Mouse (Mus musculus): Measurements from ENCODE around the gene Bmpr1a.

Gene Bmpr1a

GRCm38 (mm10) chr14:34505309-34505708, 2.2 kb upstream of the Bmpr1a start:
- no peak for DNase-seq (ENCODE audit: low spot score in 2 of 2)

- DNase-seq (ENCODE audit: low spot score in 2 of 2): no peak
These were observed 1.2 kb upstream of the Bmpr1a start for GRCm38 (mm10) chr14:34504377-34504776.

- DNase-seq (ENCODE audit: low spot score in 2 of 2): no peak
These were observed 618 bp upstream of the Bmpr1a start for GRCm38 (mm10) chr14:34503759-34504158.

- peak; percentile 87 for DNase-seq (ENCODE audit: low spot score in 2 of 2)
These were observed 441 bp downstream of the Bmpr1a start for GRCm38 (mm10) chr14:34502475-34503324.

GRCm38 (mm10) chr14:34501804-34502474, 1.2 kb downstream of the Bmpr1a start:
- DNase-seq (ENCODE audit: low spot score in 2 of 2): peak in 1 of 2 experiments; percentile 42

- DNase-seq (ENCODE audit: low spot score in 2 of 2): peak in 1 of 2 experiments; percentile 39
These were observed 1.7 kb downstream of the Bmpr1a start for GRCm38 (mm10) chr14:34501447-34501803.

GRCm38 (mm10) chr14:34500309-34500708, 2.8 kb downstream of the Bmpr1a start:
- no peak for DNase-seq (ENCODE audit: low spot score in 2 of 2)

GRCm38 (mm10) chr14:34499664-34500063, 3.5 kb downstream of the Bmpr1a start:
- no peak for DNase-seq (ENCODE audit: low spot score in 2 of 2)

- DNase-seq (ENCODE audit: low spot score in 2 of 2): no peak
These were observed 5.8 kb downstream of the Bmpr1a start for GRCm38 (mm10) chr14:34497346-34497745.

GRCm38 (mm10) chr14:34493682-34494081, 9.5 kb downstream of the Bmpr1a start:
- no peak for DNase-seq (ENCODE audit: low spot score in 2 of 2)

GRCm38 (mm10) chr14:34492688-34493087, 10.5 kb downstream of the Bmpr1a start:
- no peak for DNase-seq (ENCODE audit: low spot score in 2 of 2)

- DNase-seq (ENCODE audit: low spot score in 2 of 2): no peak
These were observed 12.2 kb downstream of the Bmpr1a start for GRCm38 (mm10) chr14:34490965-34491364.

GRCm38 (mm10) chr14:34489928-34490327, 13.2 kb downstream of the Bmpr1a start:
- no peak for DNase-seq (ENCODE audit: low spot score in 2 of 2)

GRCm38 (mm10) chr14:34486169-34486568, 17.0 kb downstream of the Bmpr1a start:
- no peak for DNase-seq (ENCODE audit: low spot score in 2 of 2)

- no peak for DNase-seq (ENCODE audit: low spot score in 2 of 2)
These were observed 19.4 kb downstream of the Bmpr1a start for GRCm38 (mm10) chr14:34483469-34484341.

GRCm38 (mm10) chr14:34471591-34471990, 31.6 kb downstream of the Bmpr1a start:
- no peak for DNase-seq (ENCODE audit: low spot score in 2 of 2)

- DNase-seq (ENCODE audit: low spot score in 2 of 2): no peak
These were observed 36.9 kb downstream of the Bmpr1a start for GRCm38 (mm10) chr14:34466291-34466690.

GRCm38 (mm10) chr14:34459386-34459785, 43.8 kb downstream of the Bmpr1a start:
- DNase-seq (ENCODE audit: low spot score in 2 of 2): no peak

GRCm38 (mm10) chr14:34458880-34459279, 44.3 kb downstream of the Bmpr1a start:
- peak in 1 of 2 experiments; percentile 46 for DNase-seq (ENCODE audit: low spot score in 2 of 2)

- DNase-seq (ENCODE audit: low spot score in 2 of 2): no peak
These were observed 48.9 kb downstream of the Bmpr1a start for GRCm38 (mm10) chr14:34454282-34454681.

- no peak for DNase-seq (ENCODE audit: low spot score in 2 of 2)
These were observed 49.5 kb downstream of the Bmpr1a start for GRCm38 (mm10) chr14:34453648-34454047.

- no peak for DNase-seq (ENCODE audit: low spot score in 2 of 2)
These were observed 51.3 kb downstream of the Bmpr1a start for GRCm38 (mm10) chr14:34451872-34452271.

Measured in heart, adult 9 months (tissue).